Mouse (Mus musculus): Measurements from ENCODE around the gene Podxl.

DNA sequence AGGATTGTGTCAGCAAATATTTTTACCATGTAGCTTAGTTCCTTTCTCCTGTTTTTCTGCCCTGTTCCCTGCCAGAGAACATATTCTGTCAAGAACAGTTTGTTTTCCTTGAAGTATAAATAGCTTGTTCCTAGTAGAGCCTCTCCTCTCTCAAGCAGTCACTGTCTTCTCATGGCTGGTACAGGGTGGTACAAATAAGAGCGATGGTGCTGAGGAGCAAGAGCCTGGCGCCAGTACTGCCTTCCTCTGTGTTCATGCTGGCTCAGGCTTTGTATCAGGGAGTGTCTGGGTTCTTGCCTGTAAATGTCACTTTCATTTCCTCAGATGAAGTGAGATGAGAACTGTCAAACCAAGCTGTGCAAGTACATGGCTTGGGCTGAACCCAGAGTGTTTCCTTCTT is 61.2 kb downstream of the Podxl start:
- TF ChIP-seq POLR2A (IDR thresholded peaks at IDR 0.05; ENCODE audit: extremely low read depth, insufficient read depth, low read length) (no peak), CTCF (IDR thresholded peaks at IDR 0.05; ENCODE audit: low read depth, low read length) (no peak)
